Mouse (Mus musculus) hindbrain, embryonic 16.5 days (tissue): ENCODE measurements at regions not wholly inside any gene's neighbourhood (a gene's known extent, or its start where the extent isn't known, plus 50 kb on each side); places are given as distances from the start of the nearest gene placed in this dataset. TPM values are rescaled to one million over a fixed set of nuclear protein-coding genes. Genes with fewer than 3 reads are reported as not detected.

Source experiments
- microRNA-seq: library from miRNA; unstranded; fragments of <30 nt; microRNA quantifications from one replicate; pipeline ENCODE4, GENCODE M21; 2017

Small RNAs in the stretch of these regions (microRNA-seq; reads per million reads assigned to microRNA genes)
- not detected for gene Mir6363
